Mouse (Mus musculus): ENCODE measurements around the gene Wwox.

DNA sequence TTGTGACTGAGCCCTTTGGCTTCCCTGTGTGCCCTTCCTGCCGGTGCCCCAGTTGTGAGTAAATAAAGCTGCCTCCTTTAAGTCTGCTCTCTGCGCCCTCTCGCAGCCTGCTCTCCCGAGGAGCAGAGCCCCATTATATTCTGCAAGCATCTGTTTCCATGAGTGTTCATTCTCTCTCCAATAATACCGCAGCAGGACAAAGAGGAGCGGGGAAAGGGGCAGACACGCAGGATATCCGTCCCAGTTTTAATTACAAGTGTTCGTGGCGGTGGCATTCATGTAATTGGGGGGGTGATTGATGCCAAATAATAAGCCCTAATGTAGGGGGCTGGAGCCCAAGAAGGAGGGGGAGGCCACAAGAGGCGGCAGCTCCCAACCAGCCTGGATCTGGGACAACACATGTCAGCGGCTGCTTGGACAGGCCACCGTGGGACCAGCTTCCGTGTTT is 734.2 kb downstream of the Wwox start:
- no peak for TF ChIP-seq POLR2A (IDR thresholded peaks at IDR 0.05; ENCODE audit: borderline replicate concordance, low read depth, low read length)
- no peak for TF ChIP-seq CTCF (IDR thresholded peaks at IDR 0.05; ENCODE audit: low read depth, low read length)
